Mouse (Mus musculus) liver, embryonic 14.5 days (tissue): ENCODE data around the gene Grk2.

Source experiments
- CTCF ChIP-seq: IDR thresholded peaks from 2 replicates; pipeline ENCODE4 v1.5.1; 2016; ENCODE audit warnings: antibody characterized with exemption, low read depth, control low read depth
- EP300 ChIP-seq: IDR thresholded peaks from 2 replicates; pipeline ENCODE4 v1.6.1; 2016; ENCODE audit warnings: antibody characterized with exemption, low read depth

GRCm38 (mm10) chr19:4301735-4302651 is 4.0 kb downstream of the Grk2 start:
- no peak for TF ChIP-seq CTCF
- no peak for TF ChIP-seq EP300
